Mouse (Mus musculus): ENCODE measurements around the gene Fam167b. TPM values are rescaled to one million over a fixed set of nuclear protein-coding genes. Genes with fewer than 3 reads are reported as not detected.

Fam167b gene
- total RNA-seq, 1 experiment, result not detected

DNA sequence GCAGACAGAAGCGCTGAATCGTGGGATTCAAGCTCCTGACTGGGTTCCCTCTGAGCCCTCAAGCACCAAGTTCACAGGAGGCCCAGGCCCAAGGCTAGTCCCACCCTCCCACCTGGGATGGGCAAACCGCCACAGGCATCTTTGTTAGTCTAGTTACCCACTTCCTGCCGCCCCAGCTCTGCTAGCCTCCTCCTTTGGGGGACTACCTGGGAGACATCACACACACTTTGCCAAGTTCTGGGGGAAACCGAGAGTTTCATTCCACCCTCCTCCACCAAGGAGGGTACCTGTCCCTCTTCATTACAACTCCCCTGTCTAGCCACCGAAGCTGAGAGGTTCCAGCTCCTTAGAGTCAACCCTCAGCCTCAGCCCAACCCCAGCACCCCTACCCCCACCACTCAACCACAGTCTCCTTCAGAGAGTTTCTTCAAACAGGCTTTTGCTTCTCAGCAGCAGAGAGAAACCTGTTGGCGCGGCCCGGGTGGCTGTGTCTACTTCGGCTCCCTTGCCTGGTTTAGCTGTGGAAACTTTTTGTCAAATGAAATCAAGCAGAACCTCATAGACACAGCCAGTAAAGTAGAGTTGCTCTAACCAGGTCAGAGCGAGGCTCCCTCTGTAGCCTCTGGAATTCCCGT lies 19.9 kb downstream of the Fam167b start:
- DNase-seq (ENCODE audit: low read depth, low spot score), result no peak
- in situ Hi-C loops (cut with MboI; ENCODE audit: low sequenced_read_pairs in 2 of 2, unreplicated experiment in 2 of 2), result no loop called here
- TF ChIP-seq ZNF384 (IDR thresholded peaks at IDR 0.05; ENCODE audit: low read depth, low read length) (no peak), MAFK (IDR thresholded peaks at IDR 0.05; ENCODE audit: insufficient read depth, low read depth, low read length) (no peak), CHD2 (IDR thresholded peaks at IDR 0.05; ENCODE audit: low read depth, low read length) (no peak), HCFC1 (IDR thresholded peaks at IDR 0.05; ENCODE audit: borderline replicate concordance, insufficient read depth, low read length) (no peak), ZC3H11A (IDR thresholded peaks at IDR 0.05; ENCODE audit: borderline replicate concordance, low read depth, low read length) (no peak)
- Histone ChIP-seq H3K9me3 (ENCODE audit: control insufficient read depth, insufficient read depth, low read depth, low read length) (no peaks in the 10 kb centered on the region), H3K4me1 (ENCODE audit: control insufficient read depth in 2 of 2, insufficient read depth in 2 of 2, low read length in 2 of 2, poor library complexity in 1 of 2) (peaks cover 5 to 16% of the 10 kb centered on the region in 2 experiments; a peak in 3 of 4 replicates), H3K27ac (ENCODE audit: insufficient read depth, low read depth, low read length, poor library complexity, severe bottlenecking) (no peak overlapping the region), H3K9ac (ENCODE audit: insufficient read depth, low read depth, low read length, poor library complexity, severe bottlenecking) (0 out of 2 replicates have a peak overlapping the region, but pooled peaks have one; percentile 7), H3K4me3 (ENCODE audit: insufficient read depth in 1 of 2, low read depth in 1 of 2, low read length in 2 of 2, poor library complexity in 1 of 2, severe bottlenecking in 1 of 2) (no peak overlapping the region), H3K36me3 (ENCODE audit: control insufficient read depth, insufficient read depth, low read length, poor library complexity, severe bottlenecking) (no peaks in the 10 kb centered on the region)

DNA sequence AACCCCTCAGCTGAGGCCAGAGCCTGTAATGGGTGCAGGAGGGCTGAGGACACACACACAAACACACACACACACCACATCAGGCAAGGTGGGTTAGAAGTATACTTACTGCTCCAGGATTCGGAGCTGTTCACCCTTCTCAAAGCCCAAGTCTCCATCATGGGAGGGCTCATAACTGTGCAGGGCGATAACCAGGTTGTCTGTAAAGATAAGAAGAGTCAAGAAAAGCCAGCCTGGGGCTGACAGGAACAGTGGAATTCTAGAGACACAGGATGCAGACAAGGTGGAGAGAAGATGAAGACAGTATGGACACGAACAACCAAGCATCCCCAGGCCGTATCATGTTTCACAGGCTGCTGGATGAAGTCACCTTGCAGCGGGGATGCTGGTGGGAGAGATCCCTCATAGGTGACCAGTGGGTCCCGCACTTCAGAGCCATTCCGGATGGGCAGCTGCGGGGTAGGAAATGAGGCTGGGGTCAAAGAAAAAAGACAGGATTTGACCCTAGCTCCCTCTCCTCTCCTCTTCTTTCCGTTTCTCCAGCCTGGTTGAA lies 21.0 kb downstream of the Fam167b start:
- Histone ChIP-seq H3K4me1 (ENCODE audit: control insufficient read depth in 2 of 2, insufficient read depth in 2 of 2, low read length in 2 of 2, poor library complexity in 1 of 2) (peaks cover 5 to 16% of the 10 kb centered on the region in 2 experiments; a peak in 3 of 4 replicates), H3K9me3 (ENCODE audit: control insufficient read depth, insufficient read depth, low read depth, low read length) (no peaks in the 10 kb centered on the region), H3K27ac (ENCODE audit: insufficient read depth, low read depth, low read length, poor library complexity, severe bottlenecking) (no peak overlapping the region), H3K4me3 (ENCODE audit: insufficient read depth in 1 of 2, low read depth in 1 of 2, low read length in 2 of 2, poor library complexity in 1 of 2, severe bottlenecking in 1 of 2) (peak overlapping the region in 1 of 2 experiments; percentile 70; a peak in 2 of 4 replicates), H3K36me3 (ENCODE audit: control insufficient read depth, insufficient read depth, low read length, poor library complexity, severe bottlenecking) (no peaks in the 10 kb centered on the region), H3K9ac (ENCODE audit: insufficient read depth, low read depth, low read length, poor library complexity, severe bottlenecking) (peak overlapping the region; percentile 78; the same call in 1 of the 2 replicates)
- in situ Hi-C loops (cut with MboI; ENCODE audit: low sequenced_read_pairs in 2 of 2, unreplicated experiment in 2 of 2), result no loop called here
- no peak for DNase-seq (ENCODE audit: low read depth, low spot score)
- TF ChIP-seq ZC3H11A (IDR thresholded peaks at IDR 0.05; ENCODE audit: borderline replicate concordance, low read depth, low read length), result no peak
- no peak for TF ChIP-seq ZNF384 (IDR thresholded peaks at IDR 0.05; ENCODE audit: low read depth, low read length)
- TF ChIP-seq HCFC1 (IDR thresholded peaks at IDR 0.05; ENCODE audit: borderline replicate concordance, insufficient read depth, low read length), result no peak
- no peak for TF ChIP-seq CHD2 (IDR thresholded peaks at IDR 0.05; ENCODE audit: low read depth, low read length)
- TF ChIP-seq MAFK (IDR thresholded peaks at IDR 0.05; ENCODE audit: insufficient read depth, low read depth, low read length), result no peak

DNA sequence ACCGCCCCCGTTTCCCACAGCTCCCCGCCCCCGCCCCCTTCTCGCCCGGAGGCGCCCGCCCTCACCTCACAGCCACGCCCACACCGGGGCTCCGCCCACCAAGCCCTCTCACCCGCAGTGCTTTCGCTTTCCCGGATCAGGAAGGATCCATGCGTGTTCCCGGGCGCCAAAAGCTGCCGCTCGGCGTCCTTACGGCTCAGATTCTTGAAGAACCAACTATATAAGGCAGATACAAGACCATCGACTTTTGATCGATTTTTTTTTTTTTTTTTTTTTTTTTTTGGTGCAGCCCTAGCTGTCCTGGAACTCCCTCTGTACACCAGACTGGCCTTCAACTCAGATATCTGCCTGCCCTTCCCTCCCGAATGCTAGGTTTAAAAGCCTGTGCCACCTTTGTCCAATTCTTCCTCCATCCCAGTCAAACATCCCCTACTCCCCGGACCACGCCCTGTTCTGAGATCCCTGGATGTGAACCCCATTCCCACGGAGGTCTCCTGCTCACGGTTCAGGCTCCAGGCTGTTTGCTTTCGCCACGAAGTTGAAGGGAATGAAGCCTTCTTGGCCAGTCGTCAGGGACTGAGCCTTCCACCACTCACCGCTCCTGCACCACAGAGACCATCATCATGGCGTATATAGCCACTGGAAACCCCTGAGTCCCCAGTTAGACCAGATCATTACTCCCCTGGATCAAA lies 21.7 kb downstream of the Fam167b start:
- TF ChIP-seq ZNF384 (IDR thresholded peaks at IDR 0.05; ENCODE audit: low read depth, low read length) (peak; percentile 30; the same call in 1 of the 2 replicates), MAFK (IDR thresholded peaks at IDR 0.05; ENCODE audit: insufficient read depth, low read depth, low read length) (no peak)
- in situ Hi-C loops (cut with MboI; ENCODE audit: low sequenced_read_pairs in 2 of 2, unreplicated experiment in 2 of 2), result no loop called here
- Histone ChIP-seq H3K9me3 (ENCODE audit: control insufficient read depth, insufficient read depth, low read depth, low read length) (no peaks in the 10 kb centered on the region), H3K27ac (ENCODE audit: insufficient read depth, low read depth, low read length, poor library complexity, severe bottlenecking) (peak overlapping the region; percentile 65; the same call in 1 of the 2 replicates), H3K9ac (ENCODE audit: insufficient read depth, low read depth, low read length, poor library complexity, severe bottlenecking) (peak overlapping the region; percentile 78), H3K4me3 (ENCODE audit: insufficient read depth in 1 of 2, low read depth in 1 of 2, low read length in 2 of 2, poor library complexity in 1 of 2, severe bottlenecking in 1 of 2) (peak overlapping the region; percentile 70 to 87), H3K36me3 (ENCODE audit: control insufficient read depth, insufficient read depth, low read length, poor library complexity, severe bottlenecking) (no peaks in the 10 kb centered on the region), H3K4me1 (ENCODE audit: control insufficient read depth in 2 of 2, insufficient read depth in 2 of 2, low read length in 2 of 2, poor library complexity in 1 of 2) (peaks cover 5 to 16% of the 10 kb centered on the region in 2 experiments; a peak in 3 of 4 replicates)
- peak; percentile 94 for DNase-seq (ENCODE audit: low read depth, low spot score)

DNA sequence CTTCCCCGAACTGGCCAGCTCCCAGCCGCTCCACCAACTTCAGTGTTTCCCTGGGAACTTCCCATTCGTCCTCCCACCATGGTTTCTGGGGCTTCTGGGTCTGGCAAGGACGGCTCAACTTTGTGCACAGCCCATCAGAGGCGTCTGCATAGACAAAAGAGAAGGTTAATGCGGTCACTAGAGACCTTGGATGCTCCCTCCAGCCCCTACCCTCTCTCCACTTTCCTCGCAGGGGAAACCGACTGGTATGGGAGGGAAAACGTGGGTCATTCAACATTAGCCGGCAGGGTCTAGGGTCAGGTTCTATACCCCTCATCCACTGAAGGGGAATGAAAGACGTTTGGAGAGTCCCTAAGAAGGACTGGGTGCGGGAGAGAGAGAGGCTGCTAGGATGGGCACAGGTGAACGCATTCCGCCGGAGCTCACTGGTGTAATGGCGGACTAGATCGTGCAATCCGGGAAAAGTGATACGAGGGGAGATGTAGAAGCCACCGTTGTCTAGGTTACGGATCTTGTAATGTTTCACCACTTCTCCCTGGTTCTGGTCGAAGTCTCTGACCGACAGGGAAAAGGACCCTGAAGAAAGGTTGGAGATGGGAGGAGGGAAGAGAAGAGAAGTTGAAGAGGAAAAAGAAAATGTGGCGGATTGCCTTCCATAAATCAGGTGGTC lies 22.4 kb downstream of the Fam167b start:
- peak overlapping the region; percentile 80; the same call in 1 of the 2 replicates for H3K27ac ChIP-seq (ENCODE audit: insufficient read depth, low read depth, low read length, poor library complexity, severe bottlenecking)
- TF ChIP-seq MAFK (IDR thresholded peaks at IDR 0.05; ENCODE audit: insufficient read depth, low read depth, low read length), result no peak
- TF ChIP-seq CHD2 (IDR thresholded peaks at IDR 0.05; ENCODE audit: low read depth, low read length), result no peak
- TF ChIP-seq HCFC1 (IDR thresholded peaks at IDR 0.05; ENCODE audit: borderline replicate concordance, insufficient read depth, low read length), result 0 out of 2 replicates have a peak, but pooled peaks have one; percentile 20
- no peak for TF ChIP-seq ZC3H11A (IDR thresholded peaks at IDR 0.05; ENCODE audit: borderline replicate concordance, low read depth, low read length)
- no peak for TF ChIP-seq ZNF384 (IDR thresholded peaks at IDR 0.05; ENCODE audit: low read depth, low read length)
- H3K4me3 ChIP-seq (ENCODE audit: insufficient read depth in 1 of 2, low read depth in 1 of 2, low read length in 2 of 2, poor library complexity in 1 of 2, severe bottlenecking in 1 of 2), result peak overlapping the region; percentile 70 to 87
- H3K9me3 ChIP-seq (ENCODE audit: control insufficient read depth, insufficient read depth, low read depth, low read length), result no peaks in the 10 kb centered on the region
- in situ Hi-C loops (cut with MboI; ENCODE audit: low sequenced_read_pairs in 2 of 2, unreplicated experiment in 2 of 2), result no loop called here
- H3K36me3 ChIP-seq (ENCODE audit: control insufficient read depth, insufficient read depth, low read length, poor library complexity, severe bottlenecking), result peaks cover 2% of the 10 kb centered on the region; the same call in 1 of the 2 replicates
- peak overlapping the region; percentile 90 for H3K9ac ChIP-seq (ENCODE audit: insufficient read depth, low read depth, low read length, poor library complexity, severe bottlenecking)
- DNase-seq (ENCODE audit: low read depth, low spot score), result no peak
- peaks cover 5 to 16% of the 10 kb centered on the region in 2 experiments; a peak in 3 of 4 replicates for H3K4me1 ChIP-seq (ENCODE audit: control insufficient read depth in 2 of 2, insufficient read depth in 2 of 2, low read length in 2 of 2, poor library complexity in 1 of 2)

Measured in ES-E14 (cell line).